Mouse (Mus musculus): ENCODE measurements around the gene Rgs7. TPM values are rescaled to one million over a fixed set of nuclear protein-coding genes. Genes with fewer than 3 reads are reported as not detected.

Rgs7 gene
- polyA plus RNA-seq, 1 experiment, result 0.16 TPM

DNA sequence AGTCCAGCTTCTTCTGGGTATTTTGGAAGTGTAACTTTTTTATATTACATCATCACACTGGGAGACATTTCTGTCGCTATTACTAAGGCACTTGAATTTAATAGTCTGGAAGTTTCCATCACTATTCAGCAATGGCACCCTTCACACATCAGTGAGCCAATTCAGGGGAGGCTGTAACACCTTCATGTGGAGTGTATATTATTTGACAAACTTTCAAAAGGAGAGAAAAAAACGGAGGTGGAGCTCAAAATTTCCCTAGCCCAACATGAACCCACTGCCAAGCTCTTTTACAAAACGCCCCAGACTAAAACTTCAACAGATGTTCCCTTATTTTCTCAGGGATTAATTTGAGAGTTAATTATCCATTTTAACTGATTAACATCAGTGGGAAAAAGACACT is 191.9 kb downstream of the Rgs7 start:
- no peak overlapping the region for H3ac ChIP-seq (ENCODE audit: control insufficient read depth, insufficient read length)
- H3K36me3 ChIP-seq (ENCODE audit: control insufficient read depth, insufficient read depth), result no peaks in the 10 kb centered on the region
- H3K4me2 ChIP-seq (ENCODE audit: low read depth), result no peak overlapping the region
- TF ChIP-seq CEBPB (IDR thresholded peaks at IDR 0.05; ENCODE audit: insufficient read depth, poor library complexity, severe bottlenecking), result no peak
- TF ChIP-seq MYOD1 (IDR thresholded peaks at IDR 0.05; ENCODE audit: control insufficient read depth in 1 of 3, insufficient read length in 2 of 3, low read depth in 2 of 3), result no peak
- no peak for TF ChIP-seq MYOG (IDR thresholded peaks at IDR 0.05; ENCODE audit: control insufficient read depth in 1 of 3, insufficient read depth in 1 of 3, insufficient read length in 2 of 3, low read depth in 2 of 3)
- no peak for TF ChIP-seq SRF (IDR thresholded peaks at IDR 0.05; ENCODE audit: control insufficient read depth, insufficient read length, low read depth)
- TF ChIP-seq TCF12 (IDR thresholded peaks at IDR 0.05; ENCODE audit: insufficient read depth, poor library complexity, severe bottlenecking), result no peak
- TF ChIP-seq E2F4 (IDR thresholded peaks at IDR 0.05; ENCODE audit: insufficient read depth), result no peak
- TF ChIP-seq MAX (IDR thresholded peaks at IDR 0.05; ENCODE audit: low read depth), result no peak
- TF ChIP-seq TCF3 (IDR thresholded peaks at IDR 0.05; ENCODE audit: insufficient read length, low read depth), result no peak
- no peak for TF ChIP-seq USF1 (IDR thresholded peaks at IDR 0.05; ENCODE audit: low read depth)
- no peak for TF ChIP-seq POLR2AphosphoS2 (IDR thresholded peaks at IDR 0.05; ENCODE audit: insufficient read length, low read depth)
- no peak for TF ChIP-seq POLR2A (IDR thresholded peaks at IDR 0.05; ENCODE audit: insufficient read length, low read depth)
- TF ChIP-seq REST (IDR thresholded peaks at IDR 0.05; ENCODE audit: insufficient read depth, insufficient read length), result no peak
- no peak overlapping the region for H3K4me3 ChIP-seq
- no peaks in the 10 kb centered on the region for H3K27me3 ChIP-seq (ENCODE audit: control insufficient read depth, insufficient read depth, insufficient read length)
- no peaks in the 10 kb centered on the region for H3K79me2 ChIP-seq (ENCODE audit: control insufficient read depth, insufficient read depth)

DNA sequence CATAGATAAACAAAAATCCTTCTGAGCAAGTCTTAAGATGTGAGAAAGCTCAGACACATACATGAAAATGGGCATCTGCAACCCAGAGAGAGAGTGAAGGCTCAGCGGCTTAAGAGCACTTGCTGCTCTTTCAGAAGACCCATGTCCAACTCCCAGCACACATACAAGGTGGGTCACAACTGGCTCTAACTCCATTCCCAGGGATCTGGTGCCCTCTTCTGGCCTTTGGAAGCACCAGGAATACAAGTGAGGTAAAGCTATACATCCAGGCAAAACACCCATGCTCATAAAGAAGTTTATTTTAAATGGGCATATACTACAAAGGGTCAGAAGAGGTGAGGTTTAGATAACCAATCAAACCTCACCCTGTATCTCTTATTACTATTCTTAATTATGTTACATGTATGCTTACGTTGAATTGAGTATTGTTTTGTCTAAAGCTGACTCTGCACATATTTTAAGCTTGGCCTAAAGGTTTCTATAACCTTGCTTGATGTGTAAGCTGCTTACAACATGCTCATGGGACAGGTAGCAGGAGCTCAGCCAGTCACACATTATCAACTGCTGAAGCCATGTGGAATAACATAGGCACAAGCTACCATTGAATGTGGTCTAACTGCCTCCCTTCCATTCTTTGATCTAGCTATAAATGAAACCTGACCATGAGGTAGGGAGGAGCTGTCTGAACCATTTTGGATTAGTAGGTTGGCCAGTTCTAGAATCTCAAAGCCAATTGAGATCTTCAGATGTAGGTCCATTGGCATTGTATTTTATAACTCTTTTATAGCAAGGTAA is 192.5 kb downstream of the Rgs7 start:
- no peaks in the 10 kb centered on the region for H3K27me3 ChIP-seq (ENCODE audit: control insufficient read depth, insufficient read depth, insufficient read length)
- H3ac ChIP-seq (ENCODE audit: control insufficient read depth, insufficient read length), result no peak overlapping the region
- no peaks in the 10 kb centered on the region for H3K79me2 ChIP-seq (ENCODE audit: control insufficient read depth, insufficient read depth)
- no peaks in the 10 kb centered on the region for H3K36me3 ChIP-seq (ENCODE audit: control insufficient read depth, insufficient read depth)
- TF ChIP-seq SRF (IDR thresholded peaks at IDR 0.05; ENCODE audit: control insufficient read depth, insufficient read length, low read depth) (no peak), MYOG (IDR thresholded peaks at IDR 0.05; ENCODE audit: control insufficient read depth in 1 of 3, insufficient read depth in 1 of 3, insufficient read length in 2 of 3, low read depth in 2 of 3) (no peak)
- no peak overlapping the region for H3K4me3 ChIP-seq
- no peak overlapping the region for H3K4me2 ChIP-seq (ENCODE audit: low read depth)

DNA sequence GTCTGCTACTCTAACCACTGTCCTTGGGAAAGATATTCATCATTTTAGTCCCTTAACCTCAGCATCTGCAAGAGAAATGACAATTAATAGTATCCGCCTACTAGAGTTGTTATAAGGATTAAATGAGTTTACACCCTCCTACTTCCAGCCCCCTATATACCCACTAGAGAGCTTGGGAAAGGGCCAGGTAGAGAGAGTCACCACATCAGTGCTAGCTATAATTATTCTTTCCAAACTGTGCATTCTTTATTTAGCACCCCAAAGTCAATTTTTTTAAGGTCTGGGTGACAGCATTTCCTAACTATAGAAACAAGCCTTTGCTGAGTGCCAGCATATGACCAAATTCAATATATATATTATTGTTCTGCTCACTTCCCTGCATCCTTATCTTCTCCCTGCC is 195.4 kb downstream of the Rgs7 start:
- H3K27me3 ChIP-seq (ENCODE audit: control insufficient read depth, insufficient read depth, insufficient read length), result no peaks in the 10 kb centered on the region
- no peak for TF ChIP-seq MYOG (IDR thresholded peaks at IDR 0.05; ENCODE audit: control insufficient read depth in 1 of 3, insufficient read depth in 1 of 3, insufficient read length in 2 of 3, low read depth in 2 of 3)
- no peak for TF ChIP-seq CEBPB (IDR thresholded peaks at IDR 0.05; ENCODE audit: insufficient read depth, poor library complexity, severe bottlenecking)
- TF ChIP-seq SRF (IDR thresholded peaks at IDR 0.05; ENCODE audit: control insufficient read depth, insufficient read length, low read depth), result no peak
- TF ChIP-seq POLR2A (IDR thresholded peaks at IDR 0.05; ENCODE audit: insufficient read length, low read depth), result no peak
- TF ChIP-seq MYOD1 (IDR thresholded peaks at IDR 0.05; ENCODE audit: control insufficient read depth in 1 of 3, insufficient read length in 2 of 3, low read depth in 2 of 3), result no peak
- no peak for TF ChIP-seq E2F4 (IDR thresholded peaks at IDR 0.05; ENCODE audit: insufficient read depth)
- TF ChIP-seq TCF3 (IDR thresholded peaks at IDR 0.05; ENCODE audit: insufficient read length, low read depth), result no peak
- no peak for TF ChIP-seq POLR2AphosphoS2 (IDR thresholded peaks at IDR 0.05; ENCODE audit: insufficient read length, low read depth)
- no peak for TF ChIP-seq USF1 (IDR thresholded peaks at IDR 0.05; ENCODE audit: low read depth)
- no peak for TF ChIP-seq TCF12 (IDR thresholded peaks at IDR 0.05; ENCODE audit: insufficient read depth, poor library complexity, severe bottlenecking)
- no peak for TF ChIP-seq MAX (IDR thresholded peaks at IDR 0.05; ENCODE audit: low read depth)
- no peak for TF ChIP-seq REST (IDR thresholded peaks at IDR 0.05; ENCODE audit: insufficient read depth, insufficient read length)
- no peak overlapping the region for H3ac ChIP-seq (ENCODE audit: control insufficient read depth, insufficient read length)
- H3K4me2 ChIP-seq (ENCODE audit: low read depth), result no peak overlapping the region
- no peaks in the 10 kb centered on the region for H3K36me3 ChIP-seq (ENCODE audit: control insufficient read depth, insufficient read depth)
- no peak overlapping the region for H3K4me3 ChIP-seq
- no peaks in the 10 kb centered on the region for H3K79me2 ChIP-seq (ENCODE audit: control insufficient read depth, insufficient read depth)

DNA sequence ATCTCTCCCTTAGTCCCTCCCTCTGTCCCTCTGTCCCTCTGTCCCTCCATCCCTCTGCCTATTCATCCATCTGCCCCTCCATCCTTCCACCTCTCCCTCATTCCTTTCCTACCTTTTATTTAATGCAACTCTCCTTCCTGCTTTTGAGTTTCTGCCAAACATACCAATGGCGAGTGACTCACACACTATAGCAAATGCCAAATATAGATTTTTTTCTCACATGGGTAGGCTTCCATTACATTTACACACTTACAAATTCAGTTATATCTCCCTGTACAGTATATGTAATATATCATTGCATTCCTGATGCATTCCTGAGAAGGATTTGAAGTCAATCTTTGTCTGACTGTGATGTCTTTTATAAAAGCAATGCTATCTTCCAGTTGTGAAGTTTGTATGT is 202.2 kb downstream of the Rgs7 start:
- Histone ChIP-seq H3K4me2 (ENCODE audit: low read depth) (no peak overlapping the region), H3K27me3 (ENCODE audit: control insufficient read depth, insufficient read depth, insufficient read length) (no peaks in the 10 kb centered on the region), H3K4me3 (no peak overlapping the region), H3K79me2 (ENCODE audit: control insufficient read depth, insufficient read depth) (no peaks in the 10 kb centered on the region), H3K36me3 (ENCODE audit: control insufficient read depth, insufficient read depth) (no peaks in the 10 kb centered on the region), H3ac (ENCODE audit: control insufficient read depth, insufficient read length) (no peak overlapping the region)
- TF ChIP-seq SRF (IDR thresholded peaks at IDR 0.05; ENCODE audit: control insufficient read depth, insufficient read length, low read depth) (no peak), MAX (IDR thresholded peaks at IDR 0.05; ENCODE audit: low read depth) (no peak), TCF3 (IDR thresholded peaks at IDR 0.05; ENCODE audit: insufficient read length, low read depth) (no peak), POLR2A (IDR thresholded peaks at IDR 0.05; ENCODE audit: insufficient read length, low read depth) (no peak), CEBPB (IDR thresholded peaks at IDR 0.05; ENCODE audit: insufficient read depth, poor library complexity, severe bottlenecking) (no peak), TCF12 (IDR thresholded peaks at IDR 0.05; ENCODE audit: insufficient read depth, poor library complexity, severe bottlenecking) (no peak), REST (IDR thresholded peaks at IDR 0.05; ENCODE audit: insufficient read depth, insufficient read length) (no peak), MYOD1 (IDR thresholded peaks at IDR 0.05; ENCODE audit: control insufficient read depth in 1 of 3, insufficient read length in 2 of 3, low read depth in 2 of 3) (no peak), USF1 (IDR thresholded peaks at IDR 0.05; ENCODE audit: low read depth) (no peak), E2F4 (IDR thresholded peaks at IDR 0.05; ENCODE audit: insufficient read depth) (no peak), POLR2AphosphoS2 (IDR thresholded peaks at IDR 0.05; ENCODE audit: insufficient read length, low read depth) (no peak), MYOG (IDR thresholded peaks at IDR 0.05; ENCODE audit: control insufficient read depth in 1 of 3, insufficient read depth in 1 of 3, insufficient read length in 2 of 3, low read depth in 2 of 3) (no peak)
